In genomic region chr12:108422495-108422857, GRCm38 (mm10) we compare ENCODE assay signal across 8 mouse cellular contexts. TPM values are rescaled to one million over a fixed set of nuclear protein-coding genes. Genes with fewer than 3 reads are reported as not detected.
DNase-seq lines count a peak whose midpoint lies in the region; ATAC-seq and TF ChIP-seq lines count a peak whose summit lies in the region.

No protein-coding gene starts in this region.

- H3K36me3 ChIP-seq in forebrain, embryonic 12.5 days (replicated peaks), result no peaks in the 10 kb centered on the region
- no peaks in the 10 kb centered on the region for H3K36me3 ChIP-seq in hindbrain, postnatal 0 days (ENCODE audit: insufficient read depth, low read length)
- H3K36me3 ChIP-seq in liver, embryonic 14.5 days (replicated peaks; ENCODE audit: control insufficient read depth, insufficient read depth, low read depth), result no peaks in the 10 kb centered on the region

- DNase-seq in heart, adult 18-20 months, result peak; percentile 66 to 68
- DNase-seq in heart, postnatal 36 days, result no peak
- peak; percentile 33 to 54 for DNase-seq in adrenal gland, postnatal 36 days
- DNase-seq in hindbrain, postnatal 0 days (ENCODE audit: low spot score), result peak; percentile 81
- no peak for DNase-seq in liver, embryonic 14.5 days (ENCODE audit: low read depth in 3 of 3, low spot score in 3 of 3)
- DNase-seq in thymus, adult 18-20 months, result no peak

- peak overlapping the region; percentile 89 for H3K9ac ChIP-seq in forebrain, embryonic 12.5 days
- H3K9ac ChIP-seq in hindbrain, postnatal 0 days (replicated peaks; ENCODE audit: low read length), result peak overlapping the region; percentile 84
- no peak overlapping the region for H3K9ac ChIP-seq in liver, embryonic 14.5 days (replicated peaks)

- H3K4me2 ChIP-seq in forebrain, embryonic 12.5 days, result peak overlapping the region; percentile 70
- H3K4me2 ChIP-seq in hindbrain, postnatal 0 days (ENCODE audit: low read depth, low read length), result peak overlapping the region; percentile 79
- H3K4me2 ChIP-seq in liver, embryonic 14.5 days (ENCODE audit: low read depth), result peak overlapping the region; percentile 45

- WGBS in forebrain, embryonic 12.5 days, result 3% methylated on average over 10 of the region's 14 CpGs
- WGBS in hindbrain, postnatal 0 days, result under 1% methylated on average over 12 of the region's 14 CpGs
- 3% methylated on average over 14 of the region's 14 CpGs for WGBS in liver, embryonic 14.5 days (ENCODE audit: insufficient replicate concordance)
- 3% methylated on average over 12 of the region's 14 CpGs for WGBS in olfactory bulb, adult 2 months

- TF ChIP-seq CTCF in hindbrain, postnatal 0 days (IDR thresholded peaks at IDR 0.05; ENCODE audit: low read depth), result peak; percentile 54
- TF ChIP-seq CTCF in liver, embryonic 14.5 days (IDR thresholded peaks at IDR 0.05; ENCODE audit: low read depth), result no peak
- TF ChIP-seq CTCF in olfactory bulb, adult 2 months (IDR thresholded peaks at IDR 0.05; ENCODE audit: insufficient read depth, low read depth, low read length), result no peak

- TF ChIP-seq EP300 in liver, embryonic 14.5 days (IDR thresholded peaks at IDR 0.05; ENCODE audit: low read depth), result no peak

- H3K4me1 ChIP-seq in forebrain, embryonic 12.5 days, result peaks cover 33% of the 10 kb centered on the region
- peaks cover 15% of the 10 kb centered on the region; the same call in 1 of the 2 replicates for H3K4me1 ChIP-seq in hindbrain, postnatal 0 days (ENCODE audit: insufficient read depth, low read length)
- no peaks in the 10 kb centered on the region; a peak in 1 of 4 replicates for H3K4me1 ChIP-seq in liver, embryonic 14.5 days (replicated peaks; ENCODE audit: control insufficient read depth in 2 of 2, insufficient read depth in 2 of 2, low read length in 1 of 2)
- H3K4me1 ChIP-seq in olfactory bulb, adult 2 months (ENCODE audit: control insufficient read depth, insufficient read depth, low read length), result 0 out of 2 replicates have a peak, but pooled peaks cover 3% of the 10 kb centered on the region

- intact Hi-C loops in heart, postnatal 36 days (cut with DNase I), result loop anchor here (2.0 to 5.0 kb wide), 3 partner anchors 14 to 210 kb away; no protein-coding TSS in a partner anchor

- peaks cover 10% of the 10 kb centered on the region; the same call in 1 of the 2 replicates for H3K27me3 ChIP-seq in forebrain, embryonic 12.5 days
- no peaks in the 10 kb centered on the region for H3K27me3 ChIP-seq in hindbrain, postnatal 0 days (ENCODE audit: insufficient read depth, low read length)
- H3K27me3 ChIP-seq in liver, embryonic 14.5 days (ENCODE audit: control insufficient read depth, insufficient read depth, low read length), result peaks cover 32% of the 10 kb centered on the region

- peak overlapping the region; percentile 96 for H3K27ac ChIP-seq in forebrain, embryonic 12.5 days
- peak overlapping the region; percentile 91 for H3K27ac ChIP-seq in hindbrain, postnatal 0 days
- no peak overlapping the region for H3K27ac ChIP-seq in liver, embryonic 14.5 days
- H3K27ac ChIP-seq in olfactory bulb, adult 2 months (ENCODE audit: insufficient read depth, low read depth, low read length), result no peak overlapping the region

- peak; percentile 74 for ATAC-seq in forebrain, embryonic 12.5 days (ENCODE audit: low FRiP score)
- peak; percentile 76 for ATAC-seq in hindbrain, postnatal 0 days
- ATAC-seq in liver, embryonic 14.5 days (ENCODE audit: insufficient read depth), result no peak

- no peak for TF ChIP-seq POLR2A in olfactory bulb, adult 2 months (IDR thresholded peaks at IDR 0.05; ENCODE audit: insufficient read depth, low read depth, low read length)

- no peaks in the 10 kb centered on the region for H3K9me3 ChIP-seq in forebrain, embryonic 12.5 days
- H3K9me3 ChIP-seq in hindbrain, postnatal 0 days (ENCODE audit: low read length), result no peaks in the 10 kb centered on the region
- H3K9me3 ChIP-seq in liver, embryonic 14.5 days (ENCODE audit: control insufficient read depth, low read length), result no peaks in the 10 kb centered on the region

- H3K4me3 ChIP-seq in forebrain, embryonic 12.5 days (replicated peaks), result peak overlapping the region; percentile 87
- H3K4me3 ChIP-seq in hindbrain, postnatal 0 days (ENCODE audit: low read length), result peak overlapping the region; percentile 85
- peak overlapping the region; percentile 31 to 49; a peak in 3 of 4 replicates for H3K4me3 ChIP-seq in liver, embryonic 14.5 days (ENCODE audit: insufficient read depth in 1 of 2, low read depth in 2 of 2, low read length in 2 of 2)
- H3K4me3 ChIP-seq in olfactory bulb, adult 2 months (ENCODE audit: insufficient read depth, low read depth, low read length), result peak overlapping the region; percentile 75

RNA-seq across cellular contexts. Expression of gene Eml1, which starts 51.7 kb away (rescaled TPM):
- 10 to 100 TPM; 81.3 to 95.3 TPM for total RNA-seq in heart, adult 18-20 months (2021)
- total RNA-seq in heart, postnatal 36 days (2021), result 10 to 100 TPM; 74.3 to 87.1 TPM
- 10 to 100 TPM; 16.6 to 44.6 TPM for total RNA-seq in adrenal gland, postnatal 36 days (2021)
- polyA plus RNA-seq in forebrain, embryonic 12.5 days (2016; fragmentation: Nextera tagmentation; extraction: Ambion mirVana), result 82.4 and 83.0 TPM in 2 replicates
- 45.8 and 55.2 TPM in 2 replicates for total RNA-seq in hindbrain, postnatal 0 days (2014; rRNA removed)
- 41.2 and 42.1 TPM in 2 replicates for polyA plus RNA-seq in hindbrain, postnatal 0 days (2015; fragmentation: Nextera tagmentation; extraction: Ambion mirVana)
- polyA plus RNA-seq in liver, embryonic 14.5 days (2012; rRNA removed), result 1.8 and 2.5 TPM in 2 replicates
- polyA plus RNA-seq in liver, embryonic 14.5 days (2014; fragmentation: Nextera tagmentation; extraction: Ambion mirVana), result 3.3 and 4.1 TPM in 2 replicates
- not detected in 2 replicates for polyA plus RNA-seq in olfactory bulb, adult 2 months (2012; ENCODE audit: insufficient read depth, insufficient read length, low replicate concordance, missing spikeins)

Comparison
In these comparisons a context has a peak if more than half of its experiments do, and no peak if none do; other contexts are left out.
1. DNase-seq: peak in heart, adult 18-20 months (2 of 2), adrenal gland, postnatal 36 days (2 of 2) and hindbrain, postnatal 0 days (single experiment); none in heart, postnatal 36 days (0 of 2), liver, embryonic 14.5 days (0 of 3) and thymus, adult 18-20 months (0 of 2).
2. H3K27ac ChIP-seq: peak in forebrain, embryonic 12.5 days (single experiment) and hindbrain, postnatal 0 days (single experiment); none in liver, embryonic 14.5 days (single experiment) and olfactory bulb, adult 2 months (single experiment).
3. Peak in every context shown above with its lines, with median percentiles within 50 percentile points of each other: H3K4me2 ChIP-seq and H3K4me3 ChIP-seq.